Mouse (Mus musculus) midbrain, embryonic 12.5 days (tissue): ENCODE measurements around the gene Dhrs11. TPM values are rescaled to one million over a fixed set of nuclear protein-coding genes. Genes with fewer than 3 reads are reported as not detected.

Source experiments
- ATAC-seq: fragments of 200-750 bp; cut with Nextera tagmentation; 2 replicates; pipeline ENCODE4 v1.8.0; 2017; ENCODE audit warnings: low read depth, moderate TSS enrichment, moderate library complexity; ENCODE audit not compliant: low FRiP score
- H3K27ac ChIP-seq: fragments of 300-500 bp; sonication (generic); replicated peaks from 2 replicates; pipeline ENCODE4 v1.5.1; 2016; ENCODE audit warnings: mild to moderate bottlenecking
- H3K27me3 ChIP-seq: fragments of 300-500 bp; sonication (generic); 2 replicates; pipeline ENCODE4 v1.6.1; 2016; ENCODE audit warnings: mild to moderate bottlenecking
- H3K36me3 ChIP-seq: fragments of 300-500 bp; sonication (generic); 2 replicates; pipeline ENCODE4 v1.6.1; 2016
- H3K4me1 ChIP-seq: fragments of 300-500 bp; sonication (generic); 2 replicates; pipeline ENCODE4 v1.6.1; 2016
- H3K4me2 ChIP-seq: fragments of 300-500 bp; sonication (generic); replicated peaks from 2 replicates; pipeline ENCODE4 v1.6.1; 2016; ENCODE audit warnings: mild to moderate bottlenecking, moderate library complexity
- H3K4me3 ChIP-seq: fragments of 300-500 bp; sonication (generic); 2 replicates; pipeline ENCODE4 v1.5.1; 2016; ENCODE audit warnings: mild to moderate bottlenecking
- H3K9ac ChIP-seq: fragments of 300-500 bp; sonication (generic); replicated peaks from 2 replicates; pipeline ENCODE4 v1.6.1; 2016; ENCODE audit warnings: mild to moderate bottlenecking, moderate library complexity
- H3K9me3 ChIP-seq: fragments of 300-500 bp; sonication (generic); 2 replicates; pipeline ENCODE4 v1.6.1; 2016; ENCODE audit warnings: mild to moderate bottlenecking
- WGBS: fragments of 180-500 bp; shearing (Covaris S2); methylation state at CpG from one replicate; pipeline ENCODE4 v1.1.7; 2016; 5-methylcytosine and 5-hydroxymethylcytosine counted together
- polyA plus RNA-seq: library from polyadenylated mRNA; unstranded; fragments of >200 nt; fragmentation: Nextera tagmentation; extraction: Ambion mirVana; gene quantifications from 2 replicates; pipeline ENCODE4 v1.2.1, GENCODE M21; 2016

Gene Dhrs11
- polyA plus RNA-seq, 1 experiment from 2014 or later = 7.6 TPM

DNA sequence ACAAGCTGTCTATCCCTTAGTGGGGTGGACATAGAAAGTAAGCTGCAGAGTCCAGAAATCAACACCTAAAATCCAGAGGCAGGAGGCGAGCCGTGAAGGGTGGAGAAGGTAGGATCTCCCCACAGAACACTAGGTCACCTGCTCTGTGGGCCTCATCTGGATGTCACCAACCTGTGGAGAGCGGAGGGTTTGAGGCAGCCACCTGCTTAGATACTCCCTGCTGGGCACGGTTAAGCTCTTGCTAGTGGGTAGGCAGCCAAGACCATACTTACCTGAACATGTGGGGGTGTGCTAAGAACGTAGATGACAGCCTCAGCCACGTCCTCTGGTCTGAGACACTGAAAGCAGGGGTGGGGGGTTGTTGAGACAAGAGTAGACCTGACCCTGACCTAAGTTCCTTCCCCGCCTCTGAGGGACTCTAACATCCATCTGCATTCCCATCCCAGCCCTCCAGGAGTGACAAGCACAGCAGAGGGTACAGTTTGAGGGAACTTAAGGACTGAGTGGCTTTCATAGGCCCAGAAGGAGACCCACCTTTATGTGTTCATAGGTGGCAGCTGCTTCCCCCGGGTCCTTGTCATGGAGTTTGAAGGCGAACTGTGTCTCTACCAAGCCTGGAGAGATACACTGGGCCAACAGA, 7.5 kb downstream of the Dhrs11 start:
- no peak overlapping the region for H3K9ac ChIP-seq
- H3K4me2 ChIP-seq = no peak overlapping the region
- H3K27ac ChIP-seq = no peak overlapping the region
- H3K36me3 ChIP-seq = no peaks in the 10 kb centered on the region
- H3K27me3 ChIP-seq = no peaks in the 10 kb centered on the region; the same call in 1 of the 2 replicates
- WGBS = 82% methylated on average over 9 of the region's 9 CpGs
- no peak overlapping the region for H3K4me3 ChIP-seq
- peaks cover 10% of the 10 kb centered on the region for H3K4me1 ChIP-seq
- H3K9me3 ChIP-seq = no peaks in the 10 kb centered on the region
- no peak for ATAC-seq

DNA sequence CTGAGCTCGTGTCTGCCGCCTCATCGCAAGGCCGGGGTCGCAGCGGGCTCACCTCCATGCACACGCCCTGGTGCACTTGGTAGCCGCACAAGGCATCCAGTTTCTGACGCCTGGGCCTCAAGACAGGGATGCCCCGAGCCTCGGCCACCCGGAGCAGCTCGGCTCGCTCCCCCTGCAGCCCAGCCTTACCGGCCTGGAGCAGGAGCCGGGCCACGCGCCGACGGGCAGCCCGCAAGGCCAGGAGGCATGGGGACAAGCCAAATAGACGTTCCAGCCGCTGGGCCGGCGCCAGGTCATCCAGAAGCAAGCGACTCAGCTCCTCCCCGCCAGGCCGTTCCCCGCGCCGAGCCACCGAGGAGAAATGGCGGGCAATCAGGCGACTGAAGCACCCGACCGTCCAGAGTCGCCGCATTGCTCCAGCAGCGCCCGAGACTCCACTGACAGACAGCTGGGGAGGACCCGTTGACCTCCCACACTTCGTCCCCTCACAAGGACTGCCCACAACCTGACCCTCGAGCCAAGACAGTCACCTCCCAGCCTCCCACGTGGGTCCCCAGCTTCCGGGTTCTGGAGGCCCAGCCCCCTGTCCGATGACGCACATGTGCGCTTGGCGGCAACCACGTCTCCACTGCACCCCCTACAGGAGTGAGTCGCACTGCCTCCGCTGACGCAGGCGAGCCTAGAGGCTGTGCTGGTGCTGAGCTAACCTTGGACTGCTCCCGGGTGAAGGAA, 9.7 kb downstream of the Dhrs11 start, which contains the start of gene Mrm1:
Mrm1 (minus strand) TSS at position 555 of the 732 bp plus-strand sequence.
- Histone ChIP-seq H3K4me3 (peak within 1 kb of the TSS; percentile 73), H3K9ac (peak within 1 kb of the TSS; percentile 63), H3K9me3 (no peaks in the 10 kb centered on the region), H3K27ac (peak within 1 kb of the TSS; percentile 69), H3K4me1 (peaks cover 10% of the 10 kb centered on the region), H3K27me3 (no peaks in the 10 kb centered on the region; the same call in 1 of the 2 replicates), H3K36me3 (no peaks in the 10 kb centered on the region), H3K4me2 (peak within 1 kb of the TSS; percentile 100)
- under 1% methylated on average over 55 of the region's 55 CpGs for WGBS
- ATAC-seq = peak; percentile 88

DNA sequence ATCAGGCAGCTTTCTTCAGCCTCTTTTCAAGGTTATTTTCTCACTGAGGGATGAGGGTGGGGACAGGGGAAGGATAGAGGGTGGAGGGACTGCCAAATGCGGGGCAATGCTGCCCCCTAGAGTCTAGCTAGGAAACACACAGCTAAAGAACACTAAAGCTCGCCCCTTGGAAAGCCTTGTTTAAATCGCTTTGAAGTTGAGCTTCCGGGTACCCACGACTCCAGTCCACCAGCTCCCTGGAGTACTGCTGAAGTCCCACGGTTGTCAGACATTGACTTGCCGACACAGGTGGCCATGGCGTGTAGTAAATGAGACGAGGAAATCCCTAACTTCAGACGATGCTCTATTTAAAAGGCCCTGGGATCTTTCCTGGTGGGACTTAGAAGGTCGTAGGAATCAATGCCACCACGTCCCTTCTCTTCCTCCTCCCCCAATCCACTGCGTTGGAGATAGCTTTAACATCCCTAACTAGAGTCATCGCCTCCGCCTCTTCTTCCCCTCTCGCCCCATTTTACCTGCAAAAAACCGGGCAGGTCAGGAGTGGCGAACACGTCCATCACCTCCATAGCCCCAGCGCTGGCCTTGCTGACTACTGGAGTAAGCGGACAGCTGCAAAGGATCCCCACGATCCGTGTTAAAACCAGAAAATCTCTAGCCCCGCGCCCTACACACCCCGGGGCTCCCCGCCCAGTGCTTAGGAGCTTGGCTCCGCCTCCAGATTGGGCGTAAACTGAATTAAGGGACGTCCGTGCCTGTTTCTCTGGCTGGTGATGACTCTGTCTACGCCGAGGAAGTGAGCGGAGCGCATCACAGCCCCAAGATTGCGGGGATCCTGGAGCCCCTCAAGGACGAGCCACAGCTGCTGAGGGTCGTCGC, 10.5 kb downstream of the Dhrs11 start:
- under 1% methylated on average over 39 of the region's 39 CpGs for WGBS
- Histone ChIP-seq H3K9me3 (no peaks in the 10 kb centered on the region), H3K36me3 (no peaks in the 10 kb centered on the region), H3K27me3 (no peaks in the 10 kb centered on the region; the same call in 1 of the 2 replicates), H3K4me1 (peaks cover 10% of the 10 kb centered on the region), H3K4me3 (peak overlapping the region; percentile 73), H3K9ac (peak overlapping the region; percentile 63), H3K4me2 (peak overlapping the region; percentile 100), H3K27ac (peak overlapping the region; percentile 69; the same call in 1 of the 2 replicates)
- ATAC-seq = peak; percentile 57

DNA sequence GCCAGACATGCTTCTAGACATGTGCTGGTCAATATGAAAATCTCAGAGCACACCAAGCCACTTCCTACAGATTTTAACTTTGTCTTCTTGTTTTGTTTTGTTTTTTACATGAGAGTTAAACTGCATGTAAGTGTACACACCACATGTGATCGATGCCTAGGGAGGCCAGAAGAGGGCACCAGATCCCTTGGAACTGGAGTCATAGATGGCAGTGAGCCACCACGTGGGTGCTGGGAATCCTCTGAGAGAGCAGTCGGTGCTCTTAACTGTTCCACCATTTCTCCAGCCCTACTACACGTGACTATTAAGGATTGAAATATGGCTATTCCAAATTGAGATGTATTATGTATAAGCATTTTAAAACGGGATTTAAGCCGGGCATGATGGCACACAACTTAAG, 11.4 kb downstream of the Dhrs11 start:
- H3K9me3 ChIP-seq = no peaks in the 10 kb centered on the region
- H3K9ac ChIP-seq = no peak overlapping the region
- H3K36me3 ChIP-seq = no peaks in the 10 kb centered on the region
- peaks cover 10% of the 10 kb centered on the region for H3K4me1 ChIP-seq
- H3K4me2 ChIP-seq = no peak overlapping the region
- no peak overlapping the region for H3K4me3 ChIP-seq
- 82% methylated on average over 6 of the region's 6 CpGs for WGBS
- no peak overlapping the region for H3K27ac ChIP-seq
- no peaks in the 10 kb centered on the region; the same call in 1 of the 2 replicates for H3K27me3 ChIP-seq
- no peak for ATAC-seq

DNA sequence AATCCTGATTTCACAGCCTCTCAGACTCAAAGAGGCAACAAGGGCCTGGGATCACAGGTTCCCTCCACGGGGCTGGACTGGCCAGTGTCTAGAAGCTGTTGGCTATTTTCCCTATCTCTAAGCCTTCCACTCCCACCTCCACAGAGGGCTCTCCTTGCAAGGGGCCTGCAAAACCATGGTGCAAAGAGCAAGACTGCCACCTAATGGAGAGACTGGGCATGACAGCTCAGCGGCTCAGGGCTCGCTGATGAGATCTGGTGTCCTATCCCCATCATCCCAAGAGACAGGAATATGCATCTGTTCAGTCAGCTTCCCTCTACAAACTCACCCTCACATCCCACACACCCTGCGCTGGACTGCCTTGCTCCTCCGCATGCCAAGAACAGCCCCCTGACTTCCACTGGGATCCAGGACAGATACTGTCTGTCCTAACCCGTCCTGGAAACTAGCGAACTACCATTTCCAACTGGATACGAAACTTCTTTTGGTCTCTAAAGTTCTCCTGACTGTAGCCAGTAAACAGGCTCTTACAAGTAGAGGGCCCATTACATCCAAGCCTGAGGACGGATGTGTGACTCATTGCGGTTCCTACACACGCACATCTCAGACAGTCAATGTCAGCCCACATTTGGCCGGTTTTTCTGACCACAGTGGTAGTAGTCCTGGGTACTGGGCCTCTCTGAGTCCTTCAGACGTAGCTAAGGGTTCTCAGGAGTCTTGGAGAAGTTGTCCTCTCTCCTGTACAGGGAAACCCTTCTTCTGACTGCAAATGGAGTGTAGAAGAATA, 14.9 kb downstream of the Dhrs11 start:
- WGBS = 56% methylated on average over 13 of the region's 13 CpGs

DNA sequence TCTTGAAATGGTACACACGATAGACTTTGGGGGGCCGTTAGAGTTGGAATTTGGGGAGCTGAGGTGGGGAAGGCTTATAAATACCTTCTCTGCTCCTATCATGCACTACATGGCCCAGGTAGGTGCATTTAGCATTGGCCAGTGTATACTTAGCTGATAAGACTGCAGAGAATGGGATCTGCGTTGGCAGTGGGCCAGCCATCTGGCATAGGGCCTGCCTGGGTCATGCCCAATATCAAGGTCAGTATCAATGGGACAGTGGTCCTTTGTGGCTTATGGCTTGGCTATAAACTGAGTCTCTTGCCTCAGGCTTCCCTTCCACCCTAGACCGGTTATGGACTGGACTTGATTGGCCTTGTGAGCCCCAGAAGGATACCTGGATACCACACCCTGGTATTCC, 24.4 kb downstream of the Dhrs11 start:
- no peaks in the 10 kb centered on the region; the same call in 1 of the 2 replicates for H3K27me3 ChIP-seq
- H3K36me3 ChIP-seq = no peaks in the 10 kb centered on the region
- 95% methylated on average over 4 of the region's 4 CpGs for WGBS
- no peak overlapping the region for H3K4me3 ChIP-seq
- H3K9ac ChIP-seq = no peak overlapping the region
- H3K4me2 ChIP-seq = no peak overlapping the region
- H3K9me3 ChIP-seq = no peaks in the 10 kb centered on the region
- no peak overlapping the region for H3K27ac ChIP-seq
- no peaks in the 10 kb centered on the region for H3K4me1 ChIP-seq
- ATAC-seq = no peak

More for the DNA sequence above, 14.9 kb downstream of the Dhrs11 start:
- H3K9ac ChIP-seq = no peak overlapping the region
- no peak overlapping the region for H3K27ac ChIP-seq
- no peaks in the 10 kb centered on the region for H3K36me3 ChIP-seq
- peak; percentile 53; the same call in 1 of the 2 replicates for ATAC-seq
- no peak overlapping the region for H3K4me3 ChIP-seq
- H3K27me3 ChIP-seq = no peaks in the 10 kb centered on the region
- H3K4me2 ChIP-seq = no peak overlapping the region
- no peaks in the 10 kb centered on the region for H3K9me3 ChIP-seq
- peaks cover 6% of the 10 kb centered on the region for H3K4me1 ChIP-seq

DNA sequence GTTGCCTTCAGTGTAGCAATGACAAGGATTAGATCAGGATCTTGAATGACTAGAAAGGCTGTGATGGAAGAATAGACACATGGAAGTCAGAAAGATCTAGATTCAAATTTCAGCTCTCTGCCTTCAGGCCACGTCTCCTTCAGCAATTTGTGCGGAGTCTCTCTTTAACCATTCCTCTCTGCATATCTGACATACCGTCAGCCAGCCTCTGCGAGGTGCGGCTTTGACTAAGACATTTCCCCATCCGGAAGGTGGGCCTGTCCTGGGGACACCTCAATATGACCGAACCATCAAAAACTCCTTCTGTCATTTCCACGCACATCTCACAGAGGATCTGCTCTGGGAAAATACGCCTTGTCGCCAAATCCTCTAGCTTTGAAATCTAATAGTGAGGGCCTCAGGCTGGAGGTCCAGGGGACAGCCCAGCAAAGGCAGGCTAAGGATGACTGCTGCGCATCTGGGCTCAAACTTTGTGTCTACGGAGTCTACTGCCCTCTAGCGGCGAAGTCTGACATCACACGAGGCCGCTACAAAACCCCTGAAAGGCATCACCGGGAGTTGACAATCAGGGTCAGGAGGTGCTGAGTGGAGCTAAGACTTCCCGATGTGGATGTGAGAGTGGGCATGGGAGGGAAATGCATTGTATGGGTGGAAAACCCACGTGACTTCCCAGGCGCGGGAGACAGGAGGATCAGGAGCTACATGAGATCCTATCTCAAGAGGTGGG, 31.0 kb downstream of the Dhrs11 start:
- Histone ChIP-seq H3K9ac (no peak overlapping the region), H3K4me2 (no peak overlapping the region), H3K4me1 (peaks cover 13% of the 10 kb centered on the region), H3K4me3 (no peak overlapping the region), H3K27me3 (peaks cover 27% of the 10 kb centered on the region), H3K9me3 (no peaks in the 10 kb centered on the region), H3K27ac (no peak overlapping the region), H3K36me3 (no peaks in the 10 kb centered on the region)
- WGBS = 19% methylated on average over 21 of the region's 21 CpGs
- no peak for ATAC-seq

DNA sequence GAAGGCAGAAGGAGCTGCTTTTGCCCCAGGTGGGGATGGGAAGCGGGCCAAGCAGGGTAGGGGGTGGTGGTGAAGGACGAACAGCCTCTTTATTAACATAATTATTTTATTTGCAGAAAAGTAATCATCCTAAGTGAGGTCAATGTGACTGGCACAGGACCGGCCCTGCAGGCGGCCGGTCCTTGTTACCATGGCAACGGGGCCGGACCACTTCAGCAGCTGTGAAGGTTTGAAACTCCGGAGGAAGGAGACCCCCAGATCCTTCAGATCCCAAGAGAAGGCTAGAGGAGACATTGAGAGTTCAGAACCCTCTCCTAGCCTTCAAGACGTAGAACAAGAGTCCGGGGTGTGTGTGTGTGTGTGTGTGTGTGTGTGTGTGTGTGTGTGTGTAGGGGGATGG, 31.8 kb downstream of the Dhrs11 start:
- Histone ChIP-seq H3K9ac (peak overlapping the region; percentile 24; the same call in 1 of the 2 replicates), H3K4me1 (peaks cover 13% of the 10 kb centered on the region), H3K27me3 (peaks cover 35% of the 10 kb centered on the region), H3K4me2 (no peak overlapping the region), H3K27ac (no peak overlapping the region), H3K9me3 (no peaks in the 10 kb centered on the region), H3K4me3 (no peak overlapping the region), H3K36me3 (no peaks in the 10 kb centered on the region)
- ATAC-seq = no peak
- WGBS = 32% methylated on average over 10 of the region's 10 CpGs

DNA sequence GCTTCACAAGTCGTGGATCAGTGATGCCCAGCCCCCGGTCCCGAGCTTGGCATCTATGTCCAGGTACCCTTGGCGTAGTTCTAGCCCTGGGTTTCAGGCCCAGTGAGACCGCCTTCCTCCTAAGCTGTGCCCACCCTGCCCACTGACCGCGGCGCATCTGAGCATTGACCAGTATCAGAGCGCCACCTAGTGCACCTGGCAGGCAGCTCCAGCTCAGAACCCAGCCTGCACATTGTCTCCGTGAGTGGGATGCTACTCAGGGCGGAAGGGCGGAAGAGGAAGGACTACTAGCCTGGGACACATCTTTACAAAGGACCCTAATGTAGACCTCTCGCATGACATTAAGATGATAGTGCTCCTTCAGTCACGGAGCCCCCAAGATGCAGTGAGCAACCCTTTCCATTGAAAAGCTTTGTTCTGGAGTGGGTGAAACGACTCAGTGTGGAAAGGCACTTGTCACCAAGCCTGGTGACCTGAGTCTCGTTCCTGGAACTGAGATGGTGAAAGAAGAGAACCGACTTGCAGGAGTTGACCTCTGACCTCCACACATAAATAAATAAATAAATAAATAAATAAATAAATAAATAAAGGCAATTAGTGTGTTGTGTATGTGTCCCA, 34.2 kb downstream of the Dhrs11 start:
- H3K27me3 ChIP-seq = peaks cover 54% of the 10 kb centered on the region
- peak; percentile 90 for ATAC-seq
- peak overlapping the region; percentile 42 for H3K4me2 ChIP-seq
- H3K9me3 ChIP-seq = no peaks in the 10 kb centered on the region
- H3K4me3 ChIP-seq = 0 out of 2 replicates have a peak overlapping the region, but pooled peaks have one; percentile 2
- WGBS = 12% methylated on average over 17 of the region's 17 CpGs
- H3K4me1 ChIP-seq = peaks cover 13% of the 10 kb centered on the region
- H3K9ac ChIP-seq = no peak overlapping the region; the same call in 1 of the 2 replicates
- H3K36me3 ChIP-seq = no peaks in the 10 kb centered on the region
- H3K27ac ChIP-seq = 0 out of 2 replicates have a peak overlapping the region, but pooled peaks have one; percentile 39

DNA sequence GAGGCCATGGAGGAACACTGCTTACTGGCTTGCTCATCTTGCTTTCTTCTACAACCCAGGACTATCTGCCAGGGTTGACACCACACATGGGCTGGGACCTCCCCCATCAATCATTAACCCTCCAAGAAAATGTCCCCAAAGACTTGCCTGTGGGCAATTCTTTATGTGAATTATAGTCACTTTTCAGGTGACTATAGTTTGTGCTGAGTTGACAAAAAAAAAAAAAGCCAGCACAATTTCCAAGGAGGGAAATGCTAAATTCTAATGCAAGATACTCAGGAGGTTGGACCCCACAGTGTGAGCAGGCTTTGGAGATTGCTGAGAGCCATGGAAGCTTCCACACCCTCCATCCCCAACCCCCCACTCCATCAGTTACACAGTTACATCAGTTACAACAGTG, 35.2 kb downstream of the Dhrs11 start:
- ATAC-seq = no peak
- no peak overlapping the region for H3K27ac ChIP-seq
- no peak overlapping the region for H3K4me3 ChIP-seq
- no peaks in the 10 kb centered on the region for H3K36me3 ChIP-seq
- H3K4me1 ChIP-seq = peaks cover 16% of the 10 kb centered on the region
- H3K9me3 ChIP-seq = no peaks in the 10 kb centered on the region
- no peak overlapping the region for H3K4me2 ChIP-seq
- peaks cover 60% of the 10 kb centered on the region for H3K27me3 ChIP-seq
- H3K9ac ChIP-seq = no peak overlapping the region
